Mouse (Mus musculus) heart, embryonic 12.5 days (tissue): ENCODE results near the gene Mtnr1b. TPM values are rescaled to one million over a fixed set of nuclear protein-coding genes. Genes with fewer than 3 reads are reported as not detected.

Source experiments
- ATAC-seq: fragments of 200-750 bp; cut with Nextera tagmentation; 2 replicates; pipeline ENCODE4 v1.8.0; 2017; ENCODE audit warnings: moderate TSS enrichment, moderate library complexity; ENCODE audit not compliant: insufficient number of reproducible peaks, low FRiP score
- H3K27ac ChIP-seq: fragments of 300-500 bp; sonication (generic); 2 replicates; pipeline ENCODE4 v1.5.1; 2016; ENCODE audit warnings: mild to moderate bottlenecking, moderate library complexity; ENCODE audit not compliant: poor library complexity, severe bottlenecking
- H3K27me3 ChIP-seq: fragments of 300-500 bp; sonication (generic); replicated peaks from 2 replicates; pipeline ENCODE4 v1.6.1; 2016; ENCODE audit warnings: mild to moderate bottlenecking, moderate library complexity
- H3K36me3 ChIP-seq: fragments of 300-500 bp; sonication (generic); 2 replicates; pipeline ENCODE4 v1.6.1; 2016; ENCODE audit warnings: mild to moderate bottlenecking, moderate library complexity
- H3K4me1 ChIP-seq: fragments of 300-500 bp; sonication (generic); replicated peaks from 2 replicates; pipeline ENCODE4 v1.6.1; 2016; ENCODE audit warnings: mild to moderate bottlenecking
- H3K4me2 ChIP-seq: fragments of 300-500 bp; sonication (generic); 2 replicates; pipeline ENCODE4 v1.6.1; 2016; ENCODE audit warnings: mild to moderate bottlenecking, moderate library complexity
- H3K4me3 ChIP-seq: fragments of 300-500 bp; sonication (generic); 2 replicates; pipeline ENCODE4 v1.5.1; 2016; ENCODE audit warnings: mild to moderate bottlenecking
- H3K9ac ChIP-seq: fragments of 300-500 bp; sonication (generic); 2 replicates; pipeline ENCODE4 v1.6.1; 2016; ENCODE audit warnings: mild to moderate bottlenecking, moderate library complexity
- H3K9me3 ChIP-seq: fragments of 300-500 bp; sonication (generic); replicated peaks from 2 replicates; pipeline ENCODE4 v1.6.1; 2016; ENCODE audit warnings: mild to moderate bottlenecking, moderate library complexity
- WGBS: fragments of 180-500 bp; shearing (Covaris S2); methylation state at CpG from one replicate; pipeline ENCODE4 v1.1.7; 2016; 5-methylcytosine and 5-hydroxymethylcytosine counted together
- polyA plus RNA-seq: library from polyadenylated mRNA; unstranded; fragments of >200 nt; fragmentation: Nextera tagmentation; extraction: Ambion mirVana; gene quantifications from 2 replicates; pipeline ENCODE4 v1.2.1, GENCODE M21; 2016

Gene Mtnr1b
- polyA plus RNA-seq, 1 experiment from 2014 or later, result not detected

DNA sequence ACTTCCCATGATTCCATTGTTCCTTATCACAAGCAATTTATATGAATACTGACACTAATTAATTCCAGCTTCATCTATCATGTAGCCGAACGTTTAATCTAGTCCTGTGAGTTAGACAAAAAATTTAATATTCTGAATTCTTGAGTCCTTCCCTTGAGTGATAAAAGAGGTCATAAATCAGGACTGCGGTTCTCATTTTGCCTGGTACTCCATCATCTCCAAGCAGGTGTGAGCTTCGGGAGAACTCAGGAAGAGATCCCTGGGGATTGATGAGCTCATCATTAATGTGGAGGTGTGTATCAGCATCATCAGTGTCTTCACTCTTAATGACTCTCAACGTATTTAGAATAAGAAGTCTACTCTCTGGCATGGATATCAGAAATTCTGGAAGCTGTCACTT lies 74.0 kb downstream of the Mtnr1b start:
- WGBS, result 74% methylated on average over 5 of the region's 5 CpGs

DNA sequence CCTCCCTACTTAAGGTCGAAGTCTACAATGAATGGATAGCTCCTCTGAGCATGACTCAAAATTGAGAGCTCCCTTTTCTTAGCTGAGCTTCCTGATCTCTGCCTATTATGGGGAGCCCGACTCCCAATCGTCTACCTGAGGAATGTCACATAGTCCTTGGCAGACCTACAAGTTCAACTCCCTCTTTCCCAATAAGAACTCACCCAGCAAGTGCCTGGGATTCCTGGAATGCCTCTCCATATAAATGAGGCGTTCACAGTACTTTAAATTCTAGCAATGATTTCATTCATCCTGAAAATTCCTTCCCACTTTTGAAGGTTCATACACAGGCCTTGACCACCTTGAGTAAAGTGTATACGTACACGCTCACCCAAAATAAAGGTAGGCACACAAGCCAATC lies 79.9 kb downstream of the Mtnr1b start:
- ATAC-seq, result no peak
- Histone ChIP-seq H3K4me1 (no peaks in the 10 kb centered on the region), H3K9ac (no peak overlapping the region), H3K27me3 (no peaks in the 10 kb centered on the region), H3K4me2 (no peak overlapping the region), H3K4me3 (no peak overlapping the region), H3K9me3 (no peaks in the 10 kb centered on the region), H3K36me3 (no peaks in the 10 kb centered on the region), H3K27ac (no peak overlapping the region)
- 61% methylated on average over 6 of the region's 6 CpGs for WGBS

More for the DNA sequence above, 74.0 kb downstream of the Mtnr1b start:
- H3K27me3 ChIP-seq, result no peaks in the 10 kb centered on the region
- no peak overlapping the region for H3K9ac ChIP-seq
- ATAC-seq, result no peak
- no peak overlapping the region for H3K4me3 ChIP-seq
- H3K9me3 ChIP-seq, result no peaks in the 10 kb centered on the region
- no peaks in the 10 kb centered on the region for H3K4me1 ChIP-seq
- H3K4me2 ChIP-seq, result no peak overlapping the region
- no peak overlapping the region for H3K27ac ChIP-seq
- H3K36me3 ChIP-seq, result no peaks in the 10 kb centered on the region

DNA sequence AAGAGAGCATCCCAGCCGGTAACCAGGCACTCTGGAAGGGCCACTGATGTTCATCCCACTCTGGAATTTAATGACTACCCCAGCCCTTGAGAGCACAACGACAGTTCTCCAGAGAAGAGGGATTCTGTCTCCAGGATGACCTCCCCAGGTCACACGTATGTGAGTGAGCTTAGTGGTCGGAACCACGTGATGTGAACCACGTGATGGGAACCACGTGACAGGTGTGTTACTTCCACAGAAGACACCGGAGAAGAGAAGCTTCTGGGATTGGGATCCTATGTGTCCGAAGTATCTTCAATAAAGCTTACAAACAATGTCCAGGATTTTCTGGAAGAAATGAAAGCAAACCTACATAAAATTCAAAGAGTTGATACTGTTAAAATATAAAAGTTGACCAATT lies 82.3 kb downstream of the Mtnr1b start:
- no peaks in the 10 kb centered on the region for H3K27me3 ChIP-seq
- no peaks in the 10 kb centered on the region for H3K4me1 ChIP-seq
- H3K27ac ChIP-seq, result no peak overlapping the region
- no peaks in the 10 kb centered on the region for H3K36me3 ChIP-seq
- WGBS, result 77% methylated on average over 9 of the region's 9 CpGs
- H3K4me2 ChIP-seq, result no peak overlapping the region
- H3K9ac ChIP-seq, result no peak overlapping the region
- ATAC-seq, result no peak
- H3K4me3 ChIP-seq, result no peak overlapping the region
- no peaks in the 10 kb centered on the region for H3K9me3 ChIP-seq

DNA sequence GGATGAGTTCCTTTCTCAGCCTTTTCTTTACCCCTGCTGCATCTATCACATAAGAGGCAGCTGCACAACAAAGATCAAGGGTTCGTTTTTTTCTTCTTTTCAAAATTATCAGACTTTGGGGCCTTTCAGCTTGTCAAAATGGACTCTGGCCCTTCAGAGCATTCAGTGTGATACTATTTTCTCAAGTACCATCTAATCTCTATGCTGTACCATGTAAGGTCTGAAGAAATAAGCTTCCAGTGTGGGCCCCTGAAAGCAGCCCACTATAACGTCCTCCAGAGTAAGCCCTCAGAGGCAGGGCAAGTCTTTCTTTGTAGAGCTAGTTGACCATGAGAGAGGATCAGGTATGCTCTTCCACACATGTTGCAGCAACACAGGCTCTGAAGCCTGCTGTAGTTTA lies 87.7 kb downstream of the Mtnr1b start:
- no peak for ATAC-seq
- Histone ChIP-seq H3K27me3 (no peaks in the 10 kb centered on the region), H3K9ac (no peak overlapping the region), H3K36me3 (no peaks in the 10 kb centered on the region), H3K27ac (no peak overlapping the region), H3K4me3 (no peak overlapping the region), H3K9me3 (no peaks in the 10 kb centered on the region), H3K4me2 (no peak overlapping the region), H3K4me1 (peaks cover 4% of the 10 kb centered on the region)
- 61% methylated on average over 2 of the region's 2 CpGs for WGBS

DNA sequence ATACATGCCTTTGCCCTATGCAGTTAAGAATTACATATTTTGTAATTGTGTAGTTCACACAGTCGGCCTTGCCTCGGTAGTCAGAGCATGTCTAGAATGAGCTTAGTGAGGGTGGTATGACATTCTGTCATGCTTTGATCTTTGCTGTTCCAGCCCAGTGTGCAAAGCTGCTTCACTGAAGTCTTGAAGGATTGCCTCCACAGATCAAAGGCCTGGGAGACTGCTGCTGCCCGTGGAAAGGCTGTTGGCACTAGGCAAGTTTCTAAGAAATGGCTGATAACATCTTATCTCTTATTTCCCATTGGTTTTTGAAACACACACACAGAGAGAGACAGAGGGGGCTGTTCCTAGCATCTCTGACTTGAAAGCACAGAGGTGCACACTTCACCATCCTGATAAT lies 88.2 kb downstream of the Mtnr1b start:
- Histone ChIP-seq H3K9me3 (no peaks in the 10 kb centered on the region), H3K4me2 (no peak overlapping the region), H3K36me3 (no peaks in the 10 kb centered on the region), H3K27ac (no peak overlapping the region), H3K4me3 (no peak overlapping the region), H3K9ac (no peak overlapping the region), H3K27me3 (no peaks in the 10 kb centered on the region), H3K4me1 (peaks cover 4% of the 10 kb centered on the region)
- 56% methylated on average over 3 of the region's 3 CpGs for WGBS
- no peak for ATAC-seq

DNA sequence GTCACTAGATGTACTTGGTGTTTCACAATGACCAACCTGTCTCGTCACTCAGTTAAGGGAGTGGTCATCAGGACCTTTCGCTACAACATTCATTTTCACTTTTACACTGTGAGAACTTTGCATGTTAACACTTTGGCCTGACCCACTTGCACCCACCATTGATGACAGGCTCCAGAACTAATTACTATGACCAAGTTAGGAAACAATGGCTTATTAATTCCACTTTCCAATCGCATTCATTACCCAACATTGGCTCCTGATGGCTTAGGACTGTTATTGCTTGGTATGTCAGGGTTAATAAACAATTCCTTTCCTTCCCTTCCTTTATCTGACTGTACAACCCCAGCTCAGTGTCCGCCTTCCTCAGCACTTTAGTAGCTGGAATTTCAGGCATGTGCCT lies 92.4 kb downstream of the Mtnr1b start:
- no peaks in the 10 kb centered on the region for H3K27me3 ChIP-seq
- H3K9ac ChIP-seq, result no peak overlapping the region
- H3K4me1 ChIP-seq, result peaks cover 4% of the 10 kb centered on the region
- H3K27ac ChIP-seq, result no peak overlapping the region
- no peak overlapping the region for H3K4me3 ChIP-seq
- H3K36me3 ChIP-seq, result no peaks in the 10 kb centered on the region
- no peaks in the 10 kb centered on the region for H3K9me3 ChIP-seq
- WGBS, result 50% methylated on average over 4 of the region's 4 CpGs
- ATAC-seq, result no peak
- no peak overlapping the region for H3K4me2 ChIP-seq

DNA sequence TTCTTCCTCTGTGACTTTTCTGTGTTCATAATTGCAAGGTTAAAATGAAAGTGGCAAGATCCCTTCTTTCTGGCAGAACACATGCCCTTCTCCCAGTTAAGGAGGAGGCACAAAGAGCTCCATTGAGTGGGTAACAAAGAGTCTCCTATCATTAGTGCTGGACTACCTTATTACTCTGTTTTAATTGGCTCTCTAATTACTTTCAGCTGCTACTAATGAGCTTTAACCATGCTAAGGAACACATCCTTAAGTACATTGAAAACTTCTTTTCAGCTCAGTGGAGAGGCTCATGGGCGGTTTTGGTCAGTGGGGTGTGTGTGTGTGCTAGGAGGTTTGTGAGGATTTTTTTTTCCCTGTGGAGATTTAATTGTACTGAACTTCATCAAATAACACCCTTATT lies 99.4 kb downstream of the Mtnr1b start:
- Histone ChIP-seq H3K9me3 (no peaks in the 10 kb centered on the region), H3K27ac (no peak overlapping the region), H3K4me3 (no peak overlapping the region), H3K36me3 (no peaks in the 10 kb centered on the region), H3K9ac (no peak overlapping the region), H3K4me1 (no peaks in the 10 kb centered on the region), H3K27me3 (peaks cover 6% of the 10 kb centered on the region; the same call in 1 of the 2 replicates), H3K4me2 (no peak overlapping the region)
- no peak for ATAC-seq
- 74% methylated on average over 1 of the region's 1 CpGs for WGBS

Other genes with a start within 250 kb of the Mtnr1b start
- 0.09 TPM in 2 replicates for gene Deup1, start 246.6 kb downstream of the Mtnr1b start, polyA plus RNA-seq
- gene Slc36a4, start 164.8 kb downstream of the Mtnr1b start, polyA plus RNA-seq, result 11.8 and 11.9 TPM in 2 replicates